Mouse (Mus musculus) B cell, adult 2 months (primary cell): ENCODE data around the gene Map3k20.
A peak's percentile ranks its signal among the peaks of the same experiment; 100 is the strongest.

Experiments
- DNase-seq, 2 experiments: peaks; one replicate each; pipeline ENCODE4 v3.0.0; 2022

Gene Map3k20

DNA sequence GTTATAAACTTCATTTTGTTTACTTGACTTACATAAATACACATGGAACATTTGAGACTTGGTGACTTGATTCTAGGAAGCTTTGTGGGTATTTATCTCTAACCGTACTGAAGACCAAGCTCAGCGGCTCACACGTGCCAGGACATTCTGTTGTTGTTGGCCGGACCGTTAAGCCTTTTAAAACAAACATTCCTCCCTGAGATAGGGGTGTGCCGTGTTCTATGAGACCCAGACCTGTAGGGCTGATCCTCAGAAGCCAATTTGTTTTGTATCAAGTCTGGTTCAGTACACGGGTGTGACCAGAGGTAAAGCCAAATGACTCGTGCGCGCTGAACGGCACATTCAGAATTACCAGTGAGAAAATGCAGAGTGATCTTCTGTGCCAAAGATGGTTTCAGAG lies 97.9 kb downstream of the Map3k20 start:
- DNase-seq: no peak

DNA sequence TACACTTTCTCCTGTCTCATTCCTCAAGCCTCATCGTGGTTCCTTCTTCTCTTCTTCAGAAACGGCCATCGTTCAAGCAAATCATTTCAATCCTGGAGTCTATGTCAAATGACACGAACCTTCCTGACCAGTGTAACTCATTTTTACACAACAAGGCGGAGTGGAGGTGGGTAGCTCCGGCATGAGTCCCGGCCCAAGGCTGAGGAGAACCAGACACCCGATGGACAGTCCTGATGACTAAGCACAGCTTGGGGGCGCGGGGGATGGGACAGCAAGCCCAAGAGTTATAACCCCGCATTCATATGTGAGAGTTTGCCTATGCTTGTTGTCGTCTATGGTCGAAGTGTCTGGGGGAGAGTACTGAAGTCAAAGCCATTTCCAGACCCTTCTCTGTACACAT lies 104.0 kb downstream of the Map3k20 start:
- DNase-seq: no peak

GRCm38 (mm10) chr2:72389942-72390341 lies 104.5 kb downstream of the Map3k20 start:
- peak; percentile 76 to 78 for DNase-seq

DNA sequence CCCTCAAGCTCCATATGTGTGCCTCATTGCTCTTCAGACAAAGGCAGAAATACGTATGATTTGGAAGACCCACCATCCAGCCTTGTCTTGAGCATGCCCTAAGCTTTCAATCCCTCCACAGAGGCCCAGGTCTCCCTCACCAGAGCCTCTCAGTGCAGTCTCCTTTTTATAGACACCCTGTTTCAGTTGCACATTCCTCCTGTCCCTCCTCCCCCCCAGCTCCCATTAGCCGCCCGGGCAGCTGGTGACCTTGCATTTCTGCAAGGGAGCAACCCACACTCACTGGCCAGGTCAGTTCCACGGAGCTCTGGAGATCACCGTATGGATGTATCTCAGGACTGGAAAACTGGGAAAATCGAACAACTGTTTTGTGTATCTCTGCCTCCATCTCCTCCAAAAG lies 105.0 kb downstream of the Map3k20 start:
- DNase-seq: no peak

GRCm38 (mm10) chr2:72391024-72391423 lies 105.6 kb downstream of the Map3k20 start:
- no peak for DNase-seq

GRCm38 (mm10) chr2:72391721-72392120 lies 106.3 kb downstream of the Map3k20 start:
- DNase-seq: no peak

DNA sequence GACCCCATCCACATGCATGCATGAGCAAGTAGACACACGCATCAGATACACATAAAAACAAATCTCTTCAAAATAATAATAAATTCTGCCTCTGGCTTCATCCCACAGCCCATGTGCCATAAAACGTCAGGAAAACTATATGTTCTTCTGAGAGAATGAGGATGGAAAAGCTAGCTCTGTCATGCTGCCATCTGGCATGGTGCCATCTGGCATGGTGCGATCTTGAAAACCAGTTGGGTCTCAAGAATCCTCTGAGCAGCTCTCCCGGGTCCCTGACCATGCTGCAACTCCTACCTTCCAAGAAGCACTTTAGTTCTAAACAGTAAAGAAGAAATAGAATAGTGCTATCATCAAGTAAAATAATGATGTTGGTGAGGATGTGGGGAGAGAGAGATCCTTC lies 106.9 kb downstream of the Map3k20 start:
- DNase-seq: no peak

DNA sequence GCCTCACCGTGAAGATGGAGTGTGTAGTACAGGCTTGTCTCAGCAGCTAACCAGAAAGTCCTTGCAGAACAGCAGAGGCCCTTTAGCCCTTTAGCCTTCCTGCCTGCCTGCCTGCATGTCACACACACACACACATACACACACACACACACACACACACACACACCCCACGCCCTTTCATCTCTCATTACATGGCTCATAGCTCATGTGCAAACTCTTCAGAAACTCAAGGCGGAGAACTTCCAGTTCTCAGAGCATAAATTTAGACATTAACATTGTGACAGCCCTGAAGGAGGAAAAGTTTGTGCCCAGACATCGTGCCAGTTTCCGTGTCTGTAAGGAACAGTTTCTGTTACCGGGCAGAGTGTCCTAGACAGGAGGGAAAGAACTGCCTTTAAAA lies 111.5 kb downstream of the Map3k20 start:
- no peak for DNase-seq

DNA sequence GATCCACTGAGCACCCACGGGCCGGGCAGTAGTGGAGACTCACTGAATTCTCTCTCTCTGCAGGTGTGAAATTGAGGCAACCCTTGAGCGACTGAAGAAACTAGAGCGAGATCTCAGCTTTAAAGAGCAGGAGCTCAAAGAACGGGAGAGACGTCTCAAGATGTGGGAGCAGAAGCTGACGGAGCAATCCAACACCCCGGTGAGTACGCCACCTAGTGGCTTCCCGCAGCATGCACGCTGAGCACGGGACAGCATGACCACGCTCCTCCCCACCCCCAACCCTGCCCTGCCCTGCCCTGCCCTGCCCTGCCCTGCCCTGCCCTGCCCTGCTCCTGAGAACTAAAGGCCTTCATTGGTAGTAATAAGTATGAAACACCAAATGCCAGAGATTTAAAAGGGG lies 112.8 kb downstream of the Map3k20 start:
- DNase-seq: peak; percentile 30 to 36

- DNase-seq: peak; percentile 26 to 34
These were observed 114.2 kb downstream of the Map3k20 start for GRCm38 (mm10) chr2:72399469-72400195.

- DNase-seq: no peak
These were observed 115.9 kb downstream of the Map3k20 start for GRCm38 (mm10) chr2:72401290-72401689.

GRCm38 (mm10) chr2:72405621-72406555 lies 120.5 kb downstream of the Map3k20 start:
- no peak for DNase-seq

GRCm38 (mm10) chr2:72406701-72407100 lies 121.3 kb downstream of the Map3k20 start:
- DNase-seq: peak; percentile 19 to 27

- DNase-seq: no peak
These were observed 122.1 kb downstream of the Map3k20 start for GRCm38 (mm10) chr2:72407341-72408092.

DNA sequence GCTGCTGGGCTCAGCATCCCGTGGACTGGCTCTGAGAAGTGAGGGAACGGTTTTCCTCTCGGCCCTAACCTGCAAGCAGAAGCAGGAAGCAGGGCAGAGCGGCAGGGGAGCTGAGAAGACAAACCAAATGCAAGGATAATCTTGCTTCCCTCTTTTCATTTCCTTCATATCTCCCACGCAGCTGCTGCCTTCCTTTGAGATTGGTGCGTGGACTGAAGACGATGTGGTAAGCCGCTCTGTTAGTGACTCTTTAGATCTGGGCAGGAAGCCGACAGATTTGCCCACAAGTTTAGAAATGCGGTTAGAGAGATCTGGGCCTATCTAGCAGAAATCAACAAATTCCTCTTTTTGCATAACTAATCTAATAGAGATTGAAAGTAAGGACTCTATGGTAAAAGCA lies 124.5 kb downstream of the Map3k20 start:
- no peak for DNase-seq

- DNase-seq: no peak
These were observed 126.8 kb downstream of the Map3k20 start for GRCm38 (mm10) chr2:72412266-72412665.

GRCm38 (mm10) chr2:72415416-72415815 lies 130.0 kb downstream of the Map3k20 start:
- DNase-seq: peak in 1 of 2 experiments; percentile 16

DNA sequence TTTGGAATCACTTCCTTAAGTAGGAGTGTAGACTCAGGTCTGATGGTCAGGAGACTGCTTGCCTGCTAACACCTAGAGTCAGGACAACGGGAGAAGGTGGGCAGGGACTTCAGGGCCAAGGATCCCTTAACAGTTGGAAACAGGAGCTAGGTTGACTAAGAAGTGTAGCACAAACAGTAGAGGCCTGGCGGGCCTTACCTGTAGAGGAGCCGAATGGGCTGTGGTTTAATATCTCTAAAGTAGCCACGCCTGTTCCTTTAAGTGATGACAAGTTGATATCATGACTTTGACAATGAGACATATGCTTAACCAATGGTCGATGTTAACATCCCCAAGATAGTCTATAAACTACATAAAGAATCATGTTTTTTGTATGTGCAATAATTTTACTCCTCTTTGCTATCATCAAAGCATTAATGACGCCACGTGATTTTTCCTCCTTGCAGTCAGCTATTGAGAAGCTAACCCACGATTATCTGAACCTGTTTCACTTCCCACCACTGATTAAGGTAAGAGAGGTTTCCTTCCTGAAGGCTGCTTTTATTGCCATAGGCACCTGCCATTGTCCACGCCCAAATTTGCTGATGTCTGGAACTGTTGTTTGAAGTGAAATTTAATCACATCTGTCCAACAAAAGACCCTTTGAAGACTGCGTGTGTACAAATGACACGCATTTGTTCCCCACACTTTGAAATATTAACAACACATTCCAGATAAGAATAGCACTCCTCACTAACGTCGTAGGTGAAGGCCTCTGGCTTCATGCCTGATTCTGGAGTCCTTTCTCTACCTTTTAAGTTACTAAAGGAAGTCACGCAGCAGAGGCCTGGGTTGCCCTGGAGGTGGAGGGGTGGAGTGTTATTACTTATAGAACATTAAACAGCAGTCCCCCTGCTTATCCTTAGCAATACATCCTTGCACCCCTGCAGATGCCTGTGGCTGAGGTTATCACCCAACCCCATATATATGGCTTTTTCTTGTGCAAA lies 131.0 kb downstream of the Map3k20 start:
- DNase-seq: no peak

- DNase-seq: no peak
These were observed 135.1 kb downstream of the Map3k20 start for GRCm38 (mm10) chr2:72420561-72420960.

- no peak for DNase-seq
These were observed 139.2 kb downstream of the Map3k20 start for GRCm38 (mm10) chr2:72424656-72425055.

DNA sequence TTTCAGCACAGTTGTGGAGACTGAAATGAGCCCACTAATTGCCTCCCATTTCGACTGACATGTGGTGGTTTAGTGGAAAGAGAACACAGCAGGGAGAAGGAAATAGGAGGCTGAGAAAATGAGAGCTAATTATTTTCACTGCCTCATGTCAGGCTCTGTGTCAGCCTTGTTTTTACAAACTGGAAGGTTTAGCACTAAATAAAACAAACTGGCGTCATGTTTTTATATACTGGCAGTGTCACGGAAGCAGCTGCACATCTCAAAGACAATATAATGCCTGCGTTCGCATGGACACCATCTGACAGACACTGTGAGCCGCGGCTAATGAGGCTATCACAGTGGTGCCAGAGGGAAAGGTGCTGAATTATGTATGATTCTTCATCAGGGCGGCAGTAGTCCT lies 141.3 kb downstream of the Map3k20 start:
- no peak for DNase-seq

- no peak for DNase-seq
These were observed 141.9 kb downstream of the Map3k20 start for GRCm38 (mm10) chr2:72427288-72427687.
